In the genomic region with DNA sequence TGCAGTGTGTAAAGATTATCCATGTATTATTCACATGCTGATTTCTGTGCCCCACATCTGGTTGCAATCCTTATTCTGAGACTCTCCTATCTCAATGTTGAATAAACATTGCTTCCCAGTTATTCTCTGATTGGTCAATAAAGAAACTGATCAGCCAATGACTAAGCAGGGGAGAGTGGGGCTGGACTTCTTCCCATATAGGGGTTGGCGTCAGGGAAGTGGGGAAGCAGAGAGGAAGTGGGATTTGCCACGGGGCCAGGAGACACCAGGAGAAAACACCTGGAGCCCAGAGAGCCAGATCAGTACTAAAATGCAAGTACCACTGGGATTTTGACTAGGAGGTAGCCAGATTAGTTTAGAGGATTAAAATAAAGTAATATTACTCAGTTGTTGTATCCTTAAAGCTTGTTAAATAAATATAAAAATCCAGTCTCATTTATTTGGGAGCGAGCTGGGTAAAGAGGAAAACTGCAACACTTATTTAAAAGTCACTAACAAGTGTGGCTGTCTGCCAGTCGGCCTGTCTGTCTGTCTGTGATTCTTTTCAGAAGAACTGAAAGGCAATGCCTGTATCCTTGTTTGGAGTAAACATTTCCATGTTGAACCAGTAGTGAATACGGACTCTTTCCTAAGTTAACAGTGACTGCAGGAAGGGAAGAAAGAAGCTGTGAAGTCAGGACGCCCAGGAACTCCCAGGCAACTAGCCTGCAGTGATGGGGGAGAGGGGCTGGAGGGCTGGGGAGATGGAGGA, we compare ENCODE assay signal across 7 mouse cellular contexts. TPM values are rescaled to one million over a fixed set of nuclear protein-coding genes. Genes with fewer than 3 reads are reported as not detected.
A peak's percentile ranks its signal among the peaks of the same experiment; 100 is the strongest.
DNase-seq lines count a peak whose midpoint lies in the region; ATAC-seq and TF ChIP-seq lines count a peak whose summit lies in the region.

No protein-coding gene starts in this region.

- H3K4me2 ChIP-seq in neural tube, embryonic 12.5 days (replicated peaks): peak overlapping the region; percentile 24; the same call in 1 of the 2 replicates
- peak overlapping the region; percentile 44 for H3K4me2 ChIP-seq in embryonic facial prominence, embryonic 13.5 days
- peak overlapping the region; percentile 33; the same call in 1 of the 2 replicates for H3K4me2 ChIP-seq in limb, embryonic 14.5 days (replicated peaks; ENCODE audit: low read depth, low read length, severe bottlenecking)
- H3K4me2 ChIP-seq in stomach, postnatal 0 days (replicated peaks; ENCODE audit: low read depth): peak overlapping the region; percentile 21

- 41% methylated on average over 6 of the region's 6 CpGs for WGBS in neural tube, embryonic 12.5 days
- 28% methylated on average over 6 of the region's 6 CpGs for WGBS in embryonic facial prominence, embryonic 13.5 days
- WGBS in limb, embryonic 14.5 days: 24% methylated on average over 6 of the region's 6 CpGs
- 24% methylated on average over 6 of the region's 6 CpGs for WGBS in stomach, postnatal 0 days

- no peak for DNase-seq in neural tube, embryonic 10.5 days (ENCODE audit: extremely low spot score, low spot score)
- DNase-seq in limb, embryonic 14.5 days (ENCODE audit: low spot score): peak; percentile 69
- peak; percentile 64 for DNase-seq in stomach, postnatal 0 days (ENCODE audit: low spot score)
- DNase-seq in left cerebral cortex, adult 9 months (ENCODE audit: low spot score in 2 of 2): no peak
- no peak for DNase-seq in thymus, postnatal 0 days (ENCODE audit: low spot score)

- H3K27ac ChIP-seq in neural tube, embryonic 12.5 days: no peak overlapping the region
- H3K27ac ChIP-seq in embryonic facial prominence, embryonic 13.5 days: peak overlapping the region; percentile 44; the same call in 1 of the 2 replicates
- H3K27ac ChIP-seq in limb, embryonic 14.5 days (replicated peaks; ENCODE audit: low read depth, low read length): no peak overlapping the region
- H3K27ac ChIP-seq in stomach, postnatal 0 days (replicated peaks): no peak overlapping the region

- H3K4me1 ChIP-seq in neural tube, embryonic 12.5 days: no peaks in the 10 kb centered on the region
- 0 out of 2 replicates have a peak, but pooled peaks cover 2% of the 10 kb centered on the region for H3K4me1 ChIP-seq in embryonic facial prominence, embryonic 13.5 days
- H3K4me1 ChIP-seq in limb, embryonic 14.5 days (ENCODE audit: control insufficient read depth, insufficient read depth, low read length): no peaks in the 10 kb centered on the region
- no peaks in the 10 kb centered on the region for H3K4me1 ChIP-seq in stomach, postnatal 0 days (replicated peaks; ENCODE audit: control insufficient read depth, insufficient read depth)

- no peak for TF ChIP-seq POLR2A in limb, embryonic 14.5 days (IDR thresholded peaks at IDR 0.05; ENCODE audit: borderline replicate concordance, extremely low read depth, insufficient read depth, insufficient read length)

- no peak for ATAC-seq in neural tube, embryonic 12.5 days (ENCODE audit: low FRiP score, low read depth)
- ATAC-seq in embryonic facial prominence, embryonic 13.5 days (ENCODE audit: insufficient number of reproducible peaks, insufficient read depth, low FRiP score, low TSS enrichment, low read depth): 0 out of 2 replicates have a peak, but pooled peaks have one; percentile 48
- peak; percentile 90 for ATAC-seq in limb, embryonic 14.5 days (ENCODE audit: low FRiP score, low read depth)
- ATAC-seq in stomach, postnatal 0 days (ENCODE audit: low FRiP score, low TSS enrichment): peak; percentile 92

- no peaks in the 10 kb centered on the region for H3K27me3 ChIP-seq in neural tube, embryonic 12.5 days (replicated peaks)
- no peaks in the 10 kb centered on the region for H3K27me3 ChIP-seq in embryonic facial prominence, embryonic 13.5 days
- no peaks in the 10 kb centered on the region for H3K27me3 ChIP-seq in limb, embryonic 14.5 days (ENCODE audit: control insufficient read depth, insufficient read depth, low read length)
- no peaks in the 10 kb centered on the region for H3K27me3 ChIP-seq in stomach, postnatal 0 days (ENCODE audit: control insufficient read depth, insufficient read depth, low read length)

- no peak overlapping the region for H3K4me3 ChIP-seq in neural tube, embryonic 12.5 days
- H3K4me3 ChIP-seq in embryonic facial prominence, embryonic 13.5 days: peak overlapping the region; percentile 20; the same call in 1 of the 2 replicates
- peak overlapping the region; percentile 11; the same call in 1 of the 2 replicates for H3K4me3 ChIP-seq in limb, embryonic 14.5 days (replicated peaks; ENCODE audit: low read length)
- peak overlapping the region; percentile 21 for H3K4me3 ChIP-seq in stomach, postnatal 0 days (ENCODE audit: low read depth, low read length)

- no peak overlapping the region for H3K9ac ChIP-seq in neural tube, embryonic 12.5 days
- H3K9ac ChIP-seq in embryonic facial prominence, embryonic 13.5 days: no peak overlapping the region
- no peak overlapping the region for H3K9ac ChIP-seq in limb, embryonic 14.5 days (ENCODE audit: low read depth, low read length, severe bottlenecking)
- H3K9ac ChIP-seq in stomach, postnatal 0 days (ENCODE audit: low read length): peak overlapping the region; percentile 35; the same call in 1 of the 2 replicates

- H3K36me3 ChIP-seq in neural tube, embryonic 12.5 days: no peaks in the 10 kb centered on the region
- no peaks in the 10 kb centered on the region for H3K36me3 ChIP-seq in embryonic facial prominence, embryonic 13.5 days
- H3K36me3 ChIP-seq in limb, embryonic 14.5 days (ENCODE audit: control insufficient read depth, insufficient read depth, low read length): no peaks in the 10 kb centered on the region
- H3K36me3 ChIP-seq in stomach, postnatal 0 days (ENCODE audit: control insufficient read depth, insufficient read depth, low read length): no peaks in the 10 kb centered on the region

- TF ChIP-seq CTCF in stomach, postnatal 0 days (IDR thresholded peaks at IDR 0.05; ENCODE audit: low read depth): no peak

- no peaks in the 10 kb centered on the region for H3K9me3 ChIP-seq in neural tube, embryonic 12.5 days
- H3K9me3 ChIP-seq in embryonic facial prominence, embryonic 13.5 days: no peaks in the 10 kb centered on the region
- no peaks in the 10 kb centered on the region for H3K9me3 ChIP-seq in limb, embryonic 14.5 days (ENCODE audit: control insufficient read depth, low read length)
- no peaks in the 10 kb centered on the region for H3K9me3 ChIP-seq in stomach, postnatal 0 days (ENCODE audit: control insufficient read depth, low read length)

- no peak for TF ChIP-seq EP300 in stomach, postnatal 0 days (optimal IDR thresholded peaks at IDR 0.05)

RNA-seq across cellular contexts. Expression of gene Caprin1, which starts 19.9 kb away (rescaled TPM):
- 512 and 528 TPM in 2 replicates for polyA plus RNA-seq in neural tube, embryonic 12.5 days (2016; fragmentation: Nextera tagmentation; extraction: Ambion mirVana)
- 332 TPM in 2 replicates for polyA plus RNA-seq in embryonic facial prominence, embryonic 13.5 days (2015; fragmentation: Nextera tagmentation; extraction: Ambion mirVana)
- polyA plus RNA-seq in limb, embryonic 14.5 days (2012; rRNA removed): 224 and 260 TPM in 2 replicates
- polyA plus RNA-seq in limb, embryonic 14.5 days (2014; fragmentation: Nextera tagmentation; extraction: Ambion mirVana): 314 and 337 TPM in 2 replicates
- polyA plus RNA-seq in stomach, postnatal 0 days (2015; fragmentation: Nextera tagmentation; extraction: Ambion mirVana): 80.7 and 87.0 TPM in 2 replicates
- polyA plus RNA-seq in thymus, postnatal 0 days (2015; fragmentation: Nextera tagmentation; extraction: Ambion mirVana): 212 and 231 TPM in 2 replicates

RNA-seq across cellular contexts. Expression of gene Nat10, which starts 56.2 kb away (rescaled TPM):
- 21.7 and 23.9 TPM in 2 replicates for polyA plus RNA-seq in neural tube, embryonic 12.5 days (2016; fragmentation: Nextera tagmentation; extraction: Ambion mirVana)
- 28.8 and 29.9 TPM in 2 replicates for polyA plus RNA-seq in embryonic facial prominence, embryonic 13.5 days (2015; fragmentation: Nextera tagmentation; extraction: Ambion mirVana)
- 57.2 and 85.5 TPM in 2 replicates for polyA plus RNA-seq in limb, embryonic 14.5 days (2012; rRNA removed)
- polyA plus RNA-seq in limb, embryonic 14.5 days (2014; fragmentation: Nextera tagmentation; extraction: Ambion mirVana): 24.0 and 28.1 TPM in 2 replicates
- 8.8 and 8.9 TPM in 2 replicates for polyA plus RNA-seq in stomach, postnatal 0 days (2015; fragmentation: Nextera tagmentation; extraction: Ambion mirVana)
- polyA plus RNA-seq in thymus, postnatal 0 days (2015; fragmentation: Nextera tagmentation; extraction: Ambion mirVana): 17.7 and 19.5 TPM in 2 replicates

Comparison
In these comparisons a context has a peak if more than half of its experiments do, and no peak if none do; other contexts are left out.
1. DNase-seq: peak in limb, embryonic 14.5 days (single experiment) and stomach, postnatal 0 days (single experiment); none in neural tube, embryonic 10.5 days (single experiment), left cerebral cortex, adult 9 months (0 of 2) and thymus, postnatal 0 days (single experiment).
2. Peak in every context shown above with its lines, with median percentiles within 50 percentile points of each other: H3K4me2 ChIP-seq.